Mouse (Mus musculus) retina, embryonic 14.5 days (tissue): Measurements from ENCODE around the gene Mettl1.
"Not testable (repeated sequence)": the region's sequence is repeated elsewhere in the genome, so short reads cannot be mapped to it uniquely, and the experiment has no call there.

ENCODE experiments used
- DNase-seq: peaks from one replicate; pipeline ENCODE4 v3.0.0-alpha.2; 2015; ENCODE audit warnings: low spot score

Mettl1 gene

GRCm38 (mm10) chr10:127047954-127048353, 6.7 kb downstream of the Mettl1 start, which contains the start of gene Cyp27b1:
Cyp27b1 (plus strand) TSS chr10:127048250.
- no peak for DNase-seq

- no peak for DNase-seq
Measured at GRCm38 (mm10) chr10:127048608-127049394, 7.6 kb downstream of the Mettl1 start.

- no peak for DNase-seq
Measured at GRCm38 (mm10) chr10:127049395-127050118, 8.3 kb downstream of the Mettl1 start.

GRCm38 (mm10) chr10:127050119-127050474, 8.9 kb downstream of the Mettl1 start:
- DNase-seq = no peak

GRCm38 (mm10) chr10:127054646-127055045, 13.4 kb downstream of the Mettl1 start:
- no peak for DNase-seq

GRCm38 (mm10) chr10:127055406-127055805, 14.2 kb downstream of the Mettl1 start:
- no peak for DNase-seq

- DNase-seq = no peak
Measured at GRCm38 (mm10) chr10:127056490-127056889, 15.3 kb downstream of the Mettl1 start.

- DNase-seq = peak; percentile 93
Measured at GRCm38 (mm10) chr10:127058161-127058560, 16.9 kb downstream of the Mettl1 start.

GRCm38 (mm10) chr10:127058708-127059107, 17.5 kb downstream of the Mettl1 start:
- DNase-seq = no peak

GRCm38 (mm10) chr10:127059174-127059967, 18.2 kb downstream of the Mettl1 start:
- no peak for DNase-seq

- peak; percentile 73 for DNase-seq
Measured at GRCm38 (mm10) chr10:127059968-127060916, 19.0 kb downstream of the Mettl1 start, which contains the start of gene March9. March9 (minus strand) TSS chr10:127060184.

GRCm38 (mm10) chr10:127061085-127061484, 19.9 kb downstream of the Mettl1 start:
- DNase-seq = no peak

- DNase-seq = no peak
Measured at GRCm38 (mm10) chr10:127061513-127061912, 20.3 kb downstream of the Mettl1 start.

GRCm38 (mm10) chr10:127062101-127062500, 20.9 kb downstream of the Mettl1 start:
- not testable (repeated sequence) for DNase-seq

- DNase-seq = no peak
Measured at GRCm38 (mm10) chr10:127062503-127062902, 21.3 kb downstream of the Mettl1 start.

- peak; percentile 99 for DNase-seq
Measured at GRCm38 (mm10) chr10:127063239-127063872, 22.1 kb downstream of the Mettl1 start, which contains the start of gene Cdk4. Cdk4 (plus strand) TSS chr10:127063534.

GRCm38 (mm10) chr10:127063913-127064870, 23.0 kb downstream of the Mettl1 start:
- peak; percentile 47 for DNase-seq

- DNase-seq = no peak
Measured at GRCm38 (mm10) chr10:127065981-127066380, 24.8 kb downstream of the Mettl1 start.

- DNase-seq = no peak
Measured at GRCm38 (mm10) chr10:127066519-127067018, 25.4 kb downstream of the Mettl1 start.
